Mouse (Mus musculus): ENCODE results near the gene Gm17428.
A peak's percentile ranks its signal among the peaks of the same experiment; 100 is the strongest.
"Not testable (repeated sequence)": the region's sequence is repeated elsewhere in the genome, so short reads cannot be mapped to it uniquely, and the experiment has no call there.

Gm17428 gene

DNA sequence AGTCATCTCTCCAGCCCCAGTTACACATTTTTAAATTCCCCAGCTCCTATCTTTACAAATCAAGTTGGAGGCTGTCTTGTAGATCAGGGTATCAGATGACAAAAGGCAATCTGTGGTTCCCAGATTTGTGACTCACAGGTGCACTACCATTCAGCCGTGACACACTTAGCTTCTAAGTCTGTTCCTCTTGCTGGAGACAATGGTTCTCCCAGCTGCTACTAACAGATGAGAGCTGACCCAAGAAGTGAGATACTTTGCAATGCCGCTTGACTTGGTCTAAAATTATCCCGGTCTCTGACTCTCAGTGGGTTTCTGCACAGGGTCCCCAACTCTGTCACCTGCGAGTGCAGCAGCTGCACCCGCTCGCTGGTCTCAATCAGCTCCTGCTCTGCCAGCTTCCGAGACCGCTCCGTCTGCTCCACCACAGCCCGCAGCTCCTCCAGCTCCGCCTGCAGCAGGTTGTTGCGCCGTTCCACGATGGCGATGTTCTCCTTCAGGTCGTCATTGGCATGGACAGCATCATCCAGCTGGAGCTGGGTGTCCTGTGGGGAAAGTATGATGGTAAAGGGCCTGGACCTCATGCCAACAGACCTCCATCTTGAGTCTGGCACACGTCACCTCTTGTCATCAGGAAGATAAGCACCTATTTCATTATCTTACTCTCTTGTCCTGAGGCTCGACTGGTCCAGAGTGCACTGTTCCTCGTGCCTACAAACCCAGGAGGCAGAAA lies 30.6 kb upstream of the Gm17428 start:
- Histone ChIP-seq H3K27me3 (ENCODE audit: insufficient read depth, low read length) (peaks cover 74% of the 10 kb centered on the region), H3K4me3 (replicated peaks; ENCODE audit: low read length) (no peak overlapping the region), H3K9me3 (ENCODE audit: low read length) (peaks cover 13% of the 10 kb centered on the region), H3K36me3 (ENCODE audit: insufficient read depth, low read length) (no peaks in the 10 kb centered on the region), H3K4me1 (replicated peaks; ENCODE audit: low read depth, low read length) (peaks cover 8% of the 10 kb centered on the region; the same call in 1 of the 2 replicates)
- TF ChIP-seq POU5F1 (IDR thresholded peaks at IDR 0.05; ENCODE audit: borderline replicate concordance, low read length), result no peak
- TF ChIP-seq CTCF (conservative IDR thresholded peaks at IDR 0.05; ENCODE audit: low read length), result no peak
- no peak for TF ChIP-seq NANOG (IDR thresholded peaks at IDR 0.05; ENCODE audit: borderline replicate concordance, low read length)

DNA sequence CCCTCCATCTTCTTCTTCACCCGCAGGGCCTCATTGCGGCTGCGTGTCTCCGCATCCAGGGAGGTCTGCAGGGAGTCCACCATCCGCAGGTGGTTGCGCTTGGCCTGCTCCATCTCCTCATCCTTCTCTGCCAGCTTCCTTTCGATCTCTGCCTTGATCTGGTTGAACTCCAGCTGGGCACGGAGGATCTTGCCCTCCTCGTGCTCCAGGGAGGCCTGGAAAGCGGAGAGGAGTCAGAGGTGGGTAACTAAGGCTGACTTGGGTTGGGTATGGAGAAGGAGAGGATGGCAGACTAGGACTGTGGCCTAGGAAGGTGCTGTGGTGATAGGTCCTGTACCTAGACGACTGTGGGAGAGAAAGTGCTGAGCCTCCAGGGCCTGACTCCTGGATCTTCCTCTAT lies 29.7 kb upstream of the Gm17428 start:
- H3K36me3 ChIP-seq (ENCODE audit: insufficient read depth, low read length); H3K4me3 ChIP-seq (replicated peaks; ENCODE audit: low read length); H3K4me1 ChIP-seq (replicated peaks; ENCODE audit: low read depth, low read length): not testable (repeated sequence)
- H3K27me3 ChIP-seq (ENCODE audit: insufficient read depth, low read length), result peaks cover 77% of the 10 kb centered on the region
- H3K9me3 ChIP-seq (ENCODE audit: low read length), result peaks cover 13% of the 10 kb centered on the region

DNA sequence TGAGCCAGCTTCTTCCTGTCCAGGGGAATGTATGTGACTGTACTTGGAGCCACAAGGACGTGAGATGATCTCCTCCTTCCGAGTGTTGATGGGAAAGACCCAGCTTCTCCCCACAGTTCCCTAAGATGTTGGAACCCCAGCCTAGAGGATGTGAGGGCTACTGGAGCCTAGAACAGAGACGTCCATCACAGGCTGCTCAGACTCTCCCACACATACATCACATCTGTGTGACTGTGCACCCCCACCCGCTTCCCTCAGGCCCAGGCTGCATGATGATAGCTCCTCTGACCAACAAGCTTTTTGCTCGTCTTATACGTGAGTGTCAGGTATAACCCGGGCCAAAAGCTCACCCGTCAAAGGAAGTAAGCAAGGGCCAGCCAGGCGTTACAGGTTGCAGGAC lies 28.0 kb upstream of the Gm17428 start:
- H3K36me3 ChIP-seq (ENCODE audit: insufficient read depth, low read length), result no peaks in the 10 kb centered on the region
- TF ChIP-seq NANOG (IDR thresholded peaks at IDR 0.05; ENCODE audit: borderline replicate concordance, low read length), result no peak
- no peak for TF ChIP-seq POU5F1 (IDR thresholded peaks at IDR 0.05; ENCODE audit: borderline replicate concordance, low read length)
- no peak overlapping the region for H3K4me3 ChIP-seq (replicated peaks; ENCODE audit: low read length)
- peaks cover 90% of the 10 kb centered on the region for H3K27me3 ChIP-seq (ENCODE audit: insufficient read depth, low read length)
- peaks cover 8% of the 10 kb centered on the region; the same call in 1 of the 2 replicates for H3K4me1 ChIP-seq (replicated peaks; ENCODE audit: low read depth, low read length)
- peaks cover 13% of the 10 kb centered on the region for H3K9me3 ChIP-seq (ENCODE audit: low read length)

DNA sequence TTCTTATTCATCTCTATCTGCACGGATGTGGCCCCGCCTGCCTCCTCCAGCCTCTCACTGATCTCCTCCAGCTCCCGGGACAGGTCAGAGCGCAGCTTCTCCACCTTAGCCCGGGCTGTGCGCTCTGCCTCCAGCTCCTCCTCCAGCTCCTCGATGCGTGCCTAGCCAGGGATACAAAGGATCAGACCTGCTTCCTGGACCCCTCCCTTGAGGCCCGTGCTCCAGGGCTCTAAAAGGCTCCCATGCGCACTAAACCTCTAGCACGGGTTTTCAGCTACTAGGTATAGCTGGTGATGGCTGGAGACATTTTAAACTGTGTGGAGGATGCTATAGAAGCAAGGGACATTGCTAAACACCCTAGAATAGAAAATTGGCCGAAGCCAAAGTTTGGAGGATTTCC lies 26.2 kb upstream of the Gm17428 start:
- H3K4me1 ChIP-seq (replicated peaks; ENCODE audit: low read depth, low read length), result peaks cover 8% of the 10 kb centered on the region; the same call in 1 of the 2 replicates
- H3K9me3 ChIP-seq (ENCODE audit: low read length), result peaks cover 13% of the 10 kb centered on the region
- H3K27me3 ChIP-seq (ENCODE audit: insufficient read depth, low read length), result peaks cover 92% of the 10 kb centered on the region
- H3K4me3 ChIP-seq (replicated peaks; ENCODE audit: low read length), result peak overlapping the region; percentile 39; the same call in 1 of the 2 replicates
- TF ChIP-seq NANOG (IDR thresholded peaks at IDR 0.05; ENCODE audit: borderline replicate concordance, low read length) (no peak), CTCF (conservative IDR thresholded peaks at IDR 0.05; ENCODE audit: low read length) (no peak), POU5F1 (IDR thresholded peaks at IDR 0.05; ENCODE audit: borderline replicate concordance, low read length) (no peak)
- H3K36me3 ChIP-seq (ENCODE audit: insufficient read depth, low read length), result no peaks in the 10 kb centered on the region

DNA sequence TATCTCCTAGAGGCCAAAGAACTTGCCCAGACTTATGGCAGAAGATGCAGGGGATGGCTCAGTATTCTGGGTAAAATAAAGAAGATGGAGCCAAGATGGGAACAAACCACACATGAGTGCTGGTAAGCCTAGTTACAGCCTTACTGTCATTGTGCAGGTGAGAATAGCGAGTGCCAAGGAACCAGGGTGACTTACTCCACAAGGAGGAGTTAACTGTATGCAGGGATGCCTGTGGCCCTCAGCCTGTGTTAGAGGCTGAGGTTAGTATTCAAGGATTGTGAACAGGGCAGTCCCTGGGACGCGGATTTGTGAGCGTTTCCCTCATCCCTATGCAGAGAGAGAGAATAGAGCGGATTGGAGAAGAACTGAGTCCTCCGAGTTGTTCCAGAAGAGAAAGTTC lies 25.1 kb upstream of the Gm17428 start:
- peaks cover 84% of the 10 kb centered on the region for H3K27me3 ChIP-seq (ENCODE audit: insufficient read depth, low read length)
- no peak overlapping the region for H3K4me3 ChIP-seq (replicated peaks; ENCODE audit: low read length)
- H3K9me3 ChIP-seq (ENCODE audit: low read length), result peaks cover 13% of the 10 kb centered on the region
- no peaks in the 10 kb centered on the region for H3K36me3 ChIP-seq (ENCODE audit: insufficient read depth, low read length)
- TF ChIP-seq POU5F1 (IDR thresholded peaks at IDR 0.05; ENCODE audit: borderline replicate concordance, low read length), result no peak
- no peak for TF ChIP-seq CTCF (conservative IDR thresholded peaks at IDR 0.05; ENCODE audit: low read length)
- no peak for TF ChIP-seq NANOG (IDR thresholded peaks at IDR 0.05; ENCODE audit: borderline replicate concordance, low read length)
- H3K4me1 ChIP-seq (replicated peaks; ENCODE audit: low read depth, low read length), result peaks cover 7% of the 10 kb centered on the region; the same call in 1 of the 2 replicates

DNA sequence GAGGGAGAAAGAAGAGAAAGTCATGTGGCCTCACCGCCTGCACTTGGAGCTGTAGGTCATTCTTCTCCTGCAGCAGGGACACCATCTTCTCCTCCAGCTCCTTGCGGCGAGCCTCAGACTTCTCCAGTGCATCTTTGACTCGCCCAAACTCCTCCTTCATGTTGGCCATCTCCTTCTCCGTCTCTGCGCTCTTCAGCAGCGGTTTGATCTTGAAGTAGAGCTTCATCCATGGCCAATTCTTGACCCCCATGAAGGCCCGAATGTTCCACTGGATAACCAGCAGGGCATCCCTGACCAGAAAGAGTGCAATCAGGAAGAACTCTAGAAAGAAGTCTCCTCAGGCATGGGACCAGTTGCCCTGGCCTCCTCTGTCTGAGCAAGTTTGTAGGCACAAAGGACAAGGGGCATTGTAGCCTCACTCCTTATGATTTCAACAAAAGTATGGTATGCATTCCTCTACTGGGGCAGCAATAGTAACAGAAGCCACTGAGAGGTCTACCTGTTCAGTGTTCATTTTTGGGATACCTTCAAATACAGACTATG lies 23.0 kb upstream of the Gm17428 start:
- no peak overlapping the region for H3K4me3 ChIP-seq (replicated peaks; ENCODE audit: low read length)
- H3K4me1 ChIP-seq (replicated peaks; ENCODE audit: low read depth, low read length), result peaks cover 4% of the 10 kb centered on the region; the same call in 1 of the 2 replicates
- H3K36me3 ChIP-seq (ENCODE audit: insufficient read depth, low read length), result no peaks in the 10 kb centered on the region
- peaks cover 13% of the 10 kb centered on the region for H3K9me3 ChIP-seq (ENCODE audit: low read length)
- H3K27me3 ChIP-seq (ENCODE audit: insufficient read depth, low read length), result peaks cover 75% of the 10 kb centered on the region
- TF ChIP-seq NANOG (IDR thresholded peaks at IDR 0.05; ENCODE audit: borderline replicate concordance, low read length) (no peak), CTCF (conservative IDR thresholded peaks at IDR 0.05; ENCODE audit: low read length) (no peak), POU5F1 (IDR thresholded peaks at IDR 0.05; ENCODE audit: borderline replicate concordance, low read length) (no peak)

DNA sequence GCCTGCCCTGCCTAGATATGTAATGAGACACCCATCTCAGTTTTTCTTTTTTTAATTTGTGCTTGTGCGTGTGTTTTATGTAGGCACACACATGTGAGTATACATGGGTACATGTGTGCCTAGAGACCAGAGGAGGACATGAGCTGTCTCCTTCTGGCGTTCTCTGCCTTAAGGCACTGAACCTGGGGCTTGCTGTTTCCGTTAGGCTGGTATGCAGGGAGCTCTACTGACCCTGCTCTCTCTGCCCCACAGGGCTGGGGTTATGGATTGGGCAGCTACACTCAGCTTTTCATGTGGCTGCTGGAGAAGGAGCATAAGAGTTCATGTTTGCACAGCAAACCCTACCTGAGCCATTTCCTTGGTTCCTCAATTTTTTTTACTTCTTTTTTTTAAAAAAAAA lies 22.3 kb upstream of the Gm17428 start:
- no peak for TF ChIP-seq NANOG (IDR thresholded peaks at IDR 0.05; ENCODE audit: borderline replicate concordance, low read length)
- no peak for TF ChIP-seq CTCF (conservative IDR thresholded peaks at IDR 0.05; ENCODE audit: low read length)
- no peak for TF ChIP-seq POU5F1 (IDR thresholded peaks at IDR 0.05; ENCODE audit: borderline replicate concordance, low read length)
- H3K36me3 ChIP-seq (ENCODE audit: insufficient read depth, low read length), result no peaks in the 10 kb centered on the region
- H3K4me3 ChIP-seq (replicated peaks; ENCODE audit: low read length), result no peak overlapping the region
- peaks cover 68% of the 10 kb centered on the region for H3K27me3 ChIP-seq (ENCODE audit: insufficient read depth, low read length)
- peaks cover 4% of the 10 kb centered on the region; the same call in 1 of the 2 replicates for H3K4me1 ChIP-seq (replicated peaks; ENCODE audit: low read depth, low read length)
- H3K9me3 ChIP-seq (ENCODE audit: low read length), result peaks cover 6% of the 10 kb centered on the region

- H3K27me3 ChIP-seq (ENCODE audit: insufficient read depth, low read length), result peaks cover 62% of the 10 kb centered on the region
- H3K4me3 ChIP-seq (replicated peaks; ENCODE audit: low read length), result no peak overlapping the region
- H3K36me3 ChIP-seq (ENCODE audit: insufficient read depth, low read length), result no peaks in the 10 kb centered on the region
- TF ChIP-seq CTCF (conservative IDR thresholded peaks at IDR 0.05; ENCODE audit: low read length) (no peak), NANOG (IDR thresholded peaks at IDR 0.05; ENCODE audit: borderline replicate concordance, low read length) (no peak), POU5F1 (IDR thresholded peaks at IDR 0.05; ENCODE audit: borderline replicate concordance, low read length) (no peak)
- H3K4me1 ChIP-seq (replicated peaks; ENCODE audit: low read depth, low read length), result peaks cover 4% of the 10 kb centered on the region; the same call in 1 of the 2 replicates
- no peaks in the 10 kb centered on the region for H3K9me3 ChIP-seq (ENCODE audit: low read length)
Observed at GRCm38 (mm10) chr14:54955481-54955880, 21.3 kb upstream of the Gm17428 start.
